Mouse (Mus musculus): ENCODE measurements around the gene Espn. TPM values are rescaled to one million over a fixed set of nuclear protein-coding genes. Genes with fewer than 3 reads are reported as not detected.

Espn gene
- total and polyA plus RNA-seq, 2 experiments from 2014 or later, result 0.69 to 0.71 TPM

DNA sequence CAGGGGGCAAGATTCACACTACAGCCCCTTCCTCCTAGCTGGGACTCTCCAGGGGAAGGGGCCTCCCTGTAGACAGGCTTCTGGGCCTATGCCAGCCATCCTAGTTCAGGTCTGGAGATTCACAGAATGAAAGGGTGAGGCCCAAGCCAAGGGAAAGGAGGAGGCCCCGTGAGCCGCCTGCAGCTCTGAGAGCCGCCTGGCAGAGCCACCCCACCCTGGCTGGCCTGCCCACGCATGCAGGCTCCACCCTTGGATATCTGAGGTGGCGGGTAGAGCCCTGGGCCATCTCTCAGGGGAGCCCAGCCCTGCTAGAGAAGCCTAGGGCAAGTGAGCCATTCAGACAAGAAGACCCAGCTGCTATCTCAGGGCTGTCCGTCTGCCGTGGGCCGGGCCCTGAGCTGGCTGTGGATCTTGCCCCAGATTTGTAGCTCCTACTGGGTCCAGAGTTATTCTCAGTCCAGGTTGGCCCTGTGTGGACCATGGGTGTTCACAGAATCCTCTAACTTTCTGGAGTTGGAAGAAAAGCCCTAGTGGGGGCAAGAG, 59.3 kb downstream of the Espn start:
- WGBS, result 49% methylated on average over 8 of the region's 8 CpGs
- no peak for TF ChIP-seq CTCF (IDR thresholded peaks at IDR 0.05; ENCODE audit: low read depth)
- Histone ChIP-seq H3K4me1 (ENCODE audit: insufficient read depth) (peaks cover 4% of the 10 kb centered on the region), H3K36me3 (ENCODE audit: insufficient read depth) (no peaks in the 10 kb centered on the region; the same call in 1 of the 2 replicates), H3K9me3 (ENCODE audit: low read length) (no peaks in the 10 kb centered on the region), H3K27ac (ENCODE audit: low read depth, low read length) (no peak overlapping the region), H3K4me3 (ENCODE audit: low read depth, low read length) (no peak overlapping the region), H3K27me3 (ENCODE audit: insufficient read depth, low read length) (no peaks in the 10 kb centered on the region), H3K9ac (no peak overlapping the region), H3K4me2 (ENCODE audit: low read depth) (no peak overlapping the region)
- DNase-seq, result no peak
- no peak for ATAC-seq

DNA sequence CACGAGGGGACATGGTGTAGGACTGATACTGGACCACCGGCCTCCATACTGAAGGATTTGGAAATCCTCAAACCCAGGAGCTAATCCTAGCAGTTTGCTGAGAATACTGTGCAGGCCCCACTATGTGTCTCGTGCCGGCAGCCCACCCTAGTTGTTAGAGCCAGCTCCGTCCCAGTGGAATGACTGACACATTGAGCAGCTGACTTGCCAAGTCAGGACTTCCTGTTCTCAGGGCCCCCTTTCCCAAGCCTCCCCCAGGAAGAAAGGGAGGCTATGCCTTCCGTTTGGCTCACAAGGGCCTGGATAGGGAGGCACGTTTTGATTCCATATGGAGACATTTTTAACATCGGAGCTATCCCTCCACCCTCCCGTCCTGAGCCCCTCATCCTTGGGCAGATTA, 62.0 kb downstream of the Espn start:
- no peaks in the 10 kb centered on the region for H3K9me3 ChIP-seq (ENCODE audit: low read length)
- DNase-seq (no peak), ATAC-seq (no peak)
- H3K4me1 ChIP-seq (ENCODE audit: insufficient read depth), result peaks cover 12% of the 10 kb centered on the region
- no peak overlapping the region for H3K9ac ChIP-seq
- no peak overlapping the region for H3K4me2 ChIP-seq (ENCODE audit: low read depth)
- TF ChIP-seq CTCF (IDR thresholded peaks at IDR 0.05; ENCODE audit: low read depth), result no peak
- H3K36me3 ChIP-seq (ENCODE audit: insufficient read depth), result no peaks in the 10 kb centered on the region; the same call in 1 of the 2 replicates
- H3K27ac ChIP-seq (ENCODE audit: low read depth, low read length), result no peak overlapping the region
- no peak overlapping the region for H3K4me3 ChIP-seq (ENCODE audit: low read depth, low read length)
- no peaks in the 10 kb centered on the region for H3K27me3 ChIP-seq (ENCODE audit: insufficient read depth, low read length)
- WGBS, result 81% methylated on average over 9 of the region's 9 CpGs

DNA sequence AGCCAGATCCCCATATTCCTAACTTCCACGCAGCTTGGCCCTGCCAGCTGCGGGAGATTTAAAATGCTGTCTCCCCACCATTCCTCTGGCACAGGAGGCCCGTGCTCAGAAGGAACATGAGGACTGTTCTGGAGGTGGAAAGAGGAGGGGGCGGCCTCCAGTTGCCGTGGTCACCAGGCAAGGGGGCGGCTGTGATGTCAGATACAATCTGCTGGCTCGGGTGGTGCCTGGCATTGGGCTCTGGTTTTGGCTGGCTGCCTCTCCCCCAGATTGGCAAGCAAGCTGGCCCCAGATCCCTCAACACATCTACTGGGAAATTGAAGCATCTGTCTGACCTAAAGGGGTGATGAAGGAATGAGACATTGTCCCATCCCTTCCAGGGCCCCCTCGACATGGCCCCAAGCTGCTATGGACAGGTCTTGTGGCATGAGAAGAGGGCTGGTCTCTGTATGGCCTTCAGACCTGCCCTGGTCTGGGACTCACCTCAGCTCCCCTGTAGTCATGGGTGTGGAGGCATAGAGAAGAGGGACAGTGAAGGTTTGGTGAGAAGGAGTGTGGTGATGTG, 63.5 kb downstream of the Espn start:
- Histone ChIP-seq H3K4me3 (ENCODE audit: low read depth, low read length) (no peak overlapping the region), H3K4me1 (ENCODE audit: insufficient read depth) (peaks cover 12% of the 10 kb centered on the region), H3K4me2 (ENCODE audit: low read depth) (peak overlapping the region; percentile 85), H3K27ac (ENCODE audit: low read depth, low read length) (no peak overlapping the region), H3K27me3 (ENCODE audit: insufficient read depth, low read length) (no peaks in the 10 kb centered on the region), H3K36me3 (ENCODE audit: insufficient read depth) (no peaks in the 10 kb centered on the region; the same call in 1 of the 2 replicates), H3K9me3 (ENCODE audit: low read length) (no peaks in the 10 kb centered on the region), H3K9ac (no peak overlapping the region)
- 20% methylated on average over 8 of the region's 8 CpGs for WGBS
- TF ChIP-seq CTCF (IDR thresholded peaks at IDR 0.05; ENCODE audit: low read depth), result no peak
- DNase-seq (peak; percentile 59), ATAC-seq (peak; percentile 44)

DNA sequence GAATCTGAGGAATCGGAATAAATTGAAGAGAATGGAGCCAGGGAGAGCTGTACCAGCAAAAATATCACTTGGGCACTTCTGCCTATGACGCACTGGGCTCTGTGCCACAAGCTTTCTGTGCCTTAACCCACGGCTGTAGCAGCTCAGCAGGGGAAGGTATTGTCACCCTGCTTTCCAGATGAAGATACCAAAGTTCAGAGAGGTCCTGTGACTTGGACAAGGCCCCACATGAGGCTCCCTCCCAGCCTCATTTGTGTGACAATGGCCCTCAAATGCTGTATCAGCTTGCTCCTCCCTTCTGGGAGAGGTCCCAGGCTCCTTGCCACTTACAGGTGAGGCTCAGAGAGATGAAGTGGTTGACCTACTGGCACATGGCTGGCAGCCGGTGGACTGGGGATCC, 64.0 kb downstream of the Espn start:
- WGBS, result 18% methylated on average over 4 of the region's 4 CpGs
- Histone ChIP-seq H3K4me2 (ENCODE audit: low read depth) (peak overlapping the region; percentile 85), H3K4me3 (ENCODE audit: low read depth, low read length) (no peak overlapping the region), H3K9ac (no peak overlapping the region), H3K9me3 (ENCODE audit: low read length) (no peaks in the 10 kb centered on the region), H3K27me3 (ENCODE audit: insufficient read depth, low read length) (no peaks in the 10 kb centered on the region), H3K4me1 (ENCODE audit: insufficient read depth) (peaks cover 12% of the 10 kb centered on the region), H3K36me3 (ENCODE audit: insufficient read depth) (no peaks in the 10 kb centered on the region; the same call in 1 of the 2 replicates), H3K27ac (ENCODE audit: low read depth, low read length) (no peak overlapping the region)
- DNase-seq (peak; percentile 46), ATAC-seq (no peak)
- no peak for TF ChIP-seq CTCF (IDR thresholded peaks at IDR 0.05; ENCODE audit: low read depth)

DNA sequence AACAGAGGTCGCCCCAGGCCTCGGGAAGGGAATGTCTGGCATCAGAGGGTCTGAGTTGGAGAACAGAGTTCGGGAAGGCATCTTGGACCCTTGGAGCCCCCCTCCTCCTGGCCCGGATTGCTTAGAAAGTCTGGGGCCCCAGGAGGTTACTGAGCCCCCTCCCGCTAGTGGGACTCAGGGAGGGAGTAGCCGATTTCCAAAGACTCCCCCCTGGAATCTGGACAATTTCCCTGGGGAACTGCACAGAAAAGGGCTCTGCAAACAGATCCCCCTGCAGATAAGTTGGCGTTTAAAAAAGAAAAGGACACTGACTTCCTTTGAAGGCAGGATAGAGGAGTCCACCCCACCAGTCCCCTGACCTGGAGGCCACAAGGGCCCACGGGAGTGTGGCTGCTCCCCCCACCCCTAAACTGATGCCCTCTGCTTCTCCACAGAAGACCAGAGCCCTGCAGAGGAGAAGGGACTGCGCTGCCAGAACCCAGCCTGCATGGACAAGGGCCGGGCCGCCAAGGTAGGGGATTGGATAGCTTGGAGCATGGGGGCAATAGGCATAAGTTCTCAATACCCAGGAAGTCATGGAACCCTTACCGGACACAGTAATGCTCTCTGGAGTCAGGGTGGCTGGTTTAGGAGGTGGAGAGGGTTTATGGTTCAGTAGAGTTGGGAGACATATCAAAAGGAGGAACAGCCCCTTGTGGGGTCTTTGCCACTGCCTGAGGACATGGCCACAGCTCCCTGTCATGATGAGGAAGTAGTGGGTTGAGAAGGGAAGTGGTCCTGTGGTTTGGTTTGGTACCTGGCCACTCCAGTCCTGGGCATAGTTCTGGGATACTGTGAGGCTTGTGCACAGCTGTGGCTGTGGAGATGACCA, 64.7 kb downstream of the Espn start:
- H3K27ac ChIP-seq (ENCODE audit: low read depth, low read length), result peak overlapping the region; percentile 45; the same call in 1 of the 2 replicates

DNA sequence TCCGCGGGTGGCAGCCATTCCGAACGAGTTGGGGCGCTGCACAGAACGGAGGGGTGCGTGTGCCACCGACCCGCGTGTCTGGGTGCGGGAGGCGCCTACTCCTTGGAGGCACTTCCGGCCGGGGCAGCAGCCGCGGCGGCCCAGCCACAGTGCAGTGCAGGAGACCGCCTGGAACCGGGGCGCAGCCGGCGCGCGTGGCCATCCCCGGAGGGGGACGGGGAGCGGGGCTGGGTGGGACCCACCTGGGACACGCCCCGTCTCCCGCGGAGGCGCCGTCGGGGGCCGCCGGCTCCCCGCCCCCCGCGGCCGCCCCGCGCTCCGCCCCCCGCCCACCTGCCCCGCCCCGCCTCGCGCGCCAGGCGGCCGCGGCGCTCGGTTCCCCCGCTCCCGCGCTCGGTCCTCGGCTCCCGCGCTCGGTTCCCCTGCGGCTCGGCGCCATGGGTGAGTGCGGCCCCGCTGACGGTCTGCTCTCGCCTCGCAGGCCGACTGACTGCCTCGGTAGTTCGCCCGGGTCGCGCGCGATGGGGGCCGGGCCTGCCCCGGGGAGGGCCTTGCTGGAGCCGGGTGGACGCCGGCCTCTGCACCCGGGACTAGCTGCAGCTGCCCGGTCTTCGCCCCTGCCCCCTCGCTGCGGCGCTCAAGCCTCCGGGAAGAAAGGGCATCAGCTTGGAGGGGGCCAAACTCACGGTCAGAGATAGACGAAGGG, 65.5 kb downstream of the Espn start:
- ATAC-seq (peak; percentile 74), DNase-seq (peak; percentile 46)
- Histone ChIP-seq H3K4me2 (ENCODE audit: low read depth) (peak overlapping the region; percentile 85), H3K36me3 (ENCODE audit: insufficient read depth) (no peaks in the 10 kb centered on the region; the same call in 1 of the 2 replicates), H3K4me1 (ENCODE audit: insufficient read depth) (peaks cover 12% of the 10 kb centered on the region), H3K9me3 (ENCODE audit: low read length) (no peaks in the 10 kb centered on the region), H3K4me3 (ENCODE audit: low read depth, low read length) (peak overlapping the region; percentile 67), H3K27me3 (ENCODE audit: insufficient read depth, low read length) (no peaks in the 10 kb centered on the region), H3K27ac (ENCODE audit: low read depth, low read length) (peak overlapping the region; percentile 45; the same call in 1 of the 2 replicates), H3K9ac (peak overlapping the region; percentile 80)
- under 1% methylated on average over 62 of the region's 92 CpGs for WGBS
- TF ChIP-seq CTCF (IDR thresholded peaks at IDR 0.05; ENCODE audit: low read depth), result 0 out of 2 replicates have a peak, but pooled peaks have one; percentile 3

More for the DNA sequence above, 64.7 kb downstream of the Espn start:
- H3K27me3 ChIP-seq (ENCODE audit: insufficient read depth, low read length), result no peaks in the 10 kb centered on the region
- WGBS, result 6% methylated on average over 12 of the region's 12 CpGs
- no peaks in the 10 kb centered on the region for H3K9me3 ChIP-seq (ENCODE audit: low read length)
- ATAC-seq, result no peak; the same call in 1 of the 2 replicates
- no peaks in the 10 kb centered on the region; the same call in 1 of the 2 replicates for H3K36me3 ChIP-seq (ENCODE audit: insufficient read depth)
- no peak for DNase-seq
- peak overlapping the region; percentile 67 for H3K4me3 ChIP-seq (ENCODE audit: low read depth, low read length)
- peak overlapping the region; percentile 80 for H3K9ac ChIP-seq
- no peak for TF ChIP-seq CTCF (IDR thresholded peaks at IDR 0.05; ENCODE audit: low read depth)
- H3K4me2 ChIP-seq (ENCODE audit: low read depth), result peak overlapping the region; percentile 85
- H3K4me1 ChIP-seq (ENCODE audit: insufficient read depth), result peaks cover 12% of the 10 kb centered on the region

All from forebrain, postnatal 0 days (tissue).